Mouse (Mus musculus) forebrain, embryonic 11.5 days (tissue): Measurements from ENCODE around the gene Sh3bp2. TPM values are rescaled to one million over a fixed set of nuclear protein-coding genes. Genes with fewer than 3 reads are reported as not detected.
A peak's percentile ranks its signal among the peaks of the same experiment; 100 is the strongest.

Experiments used
- ATAC-seq: fragments of 200-750 bp; cut with Nextera tagmentation; replicated peaks from 2 replicates; pipeline ENCODE4 v1.8.0; 2017; ENCODE audit warnings: moderate TSS enrichment; ENCODE audit not compliant: low FRiP score
- DNase-seq: peaks from one replicate; pipeline ENCODE4 v3.0.0-alpha.2; 2017; ENCODE audit warnings: low spot score
- H3K27ac ChIP-seq: fragments of 300-500 bp; sonication (generic); 2 replicates; pipeline ENCODE4 v1.5.1; 2014; ENCODE audit warnings: low read depth, low read length
- H3K27me3 ChIP-seq: fragments of 300-500 bp; sonication (generic); 2 replicates; pipeline ENCODE4 v1.6.1; 2014; ENCODE audit warnings: mild to moderate bottlenecking, low read length, mixed read lengths; ENCODE audit not compliant: control insufficient read depth, insufficient read depth
- H3K36me3 ChIP-seq: fragments of 300-500 bp; sonication (generic); 2 replicates; pipeline ENCODE4 v1.6.1; 2014; ENCODE audit warnings: mild to moderate bottlenecking, low read length, moderate library complexity, mixed read lengths; ENCODE audit not compliant: control insufficient read depth, insufficient read depth
- H3K4me1 ChIP-seq: fragments of 300-500 bp; sonication (generic); replicated peaks from 2 replicates; pipeline ENCODE4 v1.6.1; 2014; ENCODE audit warnings: low read length, mixed read lengths; ENCODE audit not compliant: control insufficient read depth, insufficient read depth
- H3K4me2 ChIP-seq: fragments of 300-500 bp; sonication (generic); 2 replicates; pipeline ENCODE4 v1.6.1; 2014; ENCODE audit warnings: low read depth, mild to moderate bottlenecking, low read length, moderate library complexity, mixed read lengths; ENCODE audit not compliant: severe bottlenecking
- H3K4me3 ChIP-seq: fragments of 300-500 bp; sonication (generic); 2 replicates; pipeline ENCODE4 v1.5.1; 2014; ENCODE audit warnings: low read depth, low read length
- H3K9ac ChIP-seq: fragments of 300-500 bp; sonication (generic); 2 replicates; pipeline ENCODE4 v1.6.1; 2014; ENCODE audit warnings: low read length
- H3K9me3 ChIP-seq: fragments of 300-500 bp; sonication (generic); 2 replicates; pipeline ENCODE4 v1.6.1; 2016; ENCODE audit warnings: low read length, mixed read lengths; ENCODE audit not compliant: control insufficient read depth
- WGBS: fragments of 180-500 bp; shearing (Covaris S2); extraction: QIAGEN DNeasy Blood & Tissue Kit; methylation state at CpG from one replicate; pipeline ENCODE4 v1.1.7; 2014; 5-methylcytosine and 5-hydroxymethylcytosine counted together
- polyA plus RNA-seq: library from polyadenylated mRNA; unstranded; fragments of >200 nt; fragmentation: Nextera tagmentation; extraction: Ambion mirVana; gene quantifications from 2 replicates; pipeline ENCODE4 v1.2.1, GENCODE M21; 2014

The Sh3bp2 gene
- polyA plus RNA-seq, 1 experiment from 2014 or later = 10.7 TPM

GRCm38 (mm10) chr5:34520458-34521209, 5.0 kb upstream of the Sh3bp2 start:
- no peak for ATAC-seq
- no peak overlapping the region for H3K27ac ChIP-seq
- no peaks in the 10 kb centered on the region for H3K36me3 ChIP-seq
- WGBS = 82% methylated on average over 11 of the region's 11 CpGs
- H3K4me2 ChIP-seq = no peak overlapping the region
- no peak for DNase-seq
- no peak overlapping the region for H3K4me3 ChIP-seq
- H3K9me3 ChIP-seq = no peaks in the 10 kb centered on the region
- no peaks in the 10 kb centered on the region for H3K4me1 ChIP-seq
- no peak overlapping the region for H3K9ac ChIP-seq
- H3K27me3 ChIP-seq = no peaks in the 10 kb centered on the region

- H3K27ac ChIP-seq = no peak overlapping the region
- H3K27me3 ChIP-seq = no peaks in the 10 kb centered on the region; the same call in 1 of the 2 replicates
- no peak overlapping the region for H3K4me3 ChIP-seq
- H3K4me1 ChIP-seq = peaks cover 4% of the 10 kb centered on the region; the same call in 1 of the 2 replicates
- WGBS = 87% methylated on average over 3 of the region's 3 CpGs
- H3K9me3 ChIP-seq = no peaks in the 10 kb centered on the region
- DNase-seq = no peak
- no peak for ATAC-seq
- H3K4me2 ChIP-seq = no peak overlapping the region
- H3K9ac ChIP-seq = no peak overlapping the region
- H3K36me3 ChIP-seq = no peaks in the 10 kb centered on the region
Observed at GRCm38 (mm10) chr5:34521337-34521736, 4.3 kb upstream of the Sh3bp2 start.

GRCm38 (mm10) chr5:34523958-34524485, 1.6 kb upstream of the Sh3bp2 start:
- ATAC-seq (no peak), DNase-seq (no peak)
- 65% methylated on average over 4 of the region's 4 CpGs for WGBS
- H3K4me1 ChIP-seq = peaks cover 4% of the 10 kb centered on the region; the same call in 1 of the 2 replicates
- H3K4me2 ChIP-seq = no peak overlapping the region
- no peaks in the 10 kb centered on the region; the same call in 1 of the 2 replicates for H3K27me3 ChIP-seq
- no peak overlapping the region for H3K4me3 ChIP-seq
- no peaks in the 10 kb centered on the region for H3K9me3 ChIP-seq
- H3K27ac ChIP-seq = no peak overlapping the region
- no peak overlapping the region for H3K9ac ChIP-seq
- no peaks in the 10 kb centered on the region for H3K36me3 ChIP-seq

DNA sequence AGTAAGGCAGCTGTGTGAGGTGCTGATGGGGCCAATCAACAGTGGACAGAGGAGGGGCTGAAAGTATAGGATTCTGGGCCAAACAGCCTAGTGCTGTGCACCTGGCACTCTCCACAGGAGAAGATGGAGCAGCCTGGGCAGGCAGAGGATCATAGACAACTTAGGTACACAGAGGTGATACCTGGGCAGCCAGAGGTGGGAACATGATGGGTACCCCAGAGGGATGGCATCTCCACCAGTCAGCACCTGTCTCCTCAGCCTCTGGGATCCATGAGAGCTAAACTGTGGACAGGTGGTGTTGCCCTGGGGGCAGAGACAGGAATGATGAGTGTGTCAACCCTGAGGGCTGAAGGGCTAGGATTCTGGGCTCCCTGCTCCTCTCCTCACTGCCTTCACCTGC, 1.1 kb upstream of the Sh3bp2 start:
- no peak overlapping the region for H3K4me2 ChIP-seq
- DNase-seq = no peak
- peaks cover 4% of the 10 kb centered on the region; the same call in 1 of the 2 replicates for H3K4me1 ChIP-seq
- no peak overlapping the region for H3K27ac ChIP-seq
- H3K9me3 ChIP-seq = no peaks in the 10 kb centered on the region
- H3K9ac ChIP-seq = no peak overlapping the region
- H3K4me3 ChIP-seq = no peak overlapping the region
- no peaks in the 10 kb centered on the region for H3K36me3 ChIP-seq
- H3K27me3 ChIP-seq = no peaks in the 10 kb centered on the region; the same call in 1 of the 2 replicates
- ATAC-seq = no peak

GRCm38 (mm10) chr5:34526477-34526775, 788 bp downstream of the Sh3bp2 start:
- Histone ChIP-seq H3K36me3 (no peaks in the 10 kb centered on the region), H3K9ac (0 out of 2 replicates have a peak overlapping the region, but pooled peaks have one; percentile 57), H3K9me3 (no peaks in the 10 kb centered on the region), H3K4me3 (peak overlapping the region; percentile 43; the same call in 1 of the 2 replicates), H3K27me3 (no peaks in the 10 kb centered on the region; the same call in 1 of the 2 replicates), H3K4me2 (peak overlapping the region; percentile 68; the same call in 1 of the 2 replicates), H3K4me1 (peaks cover 4% of the 10 kb centered on the region; the same call in 1 of the 2 replicates), H3K27ac (no peak overlapping the region)
- ATAC-seq (no peak), DNase-seq (no peak)
- WGBS = 24% methylated on average over 5 of the region's 5 CpGs

GRCm38 (mm10) chr5:34527352-34527751, 1.7 kb downstream of the Sh3bp2 start:
- 79% methylated on average over 2 of the region's 2 CpGs for WGBS
- H3K9me3 ChIP-seq = no peaks in the 10 kb centered on the region
- peaks cover 4% of the 10 kb centered on the region; the same call in 1 of the 2 replicates for H3K4me1 ChIP-seq

DNA sequence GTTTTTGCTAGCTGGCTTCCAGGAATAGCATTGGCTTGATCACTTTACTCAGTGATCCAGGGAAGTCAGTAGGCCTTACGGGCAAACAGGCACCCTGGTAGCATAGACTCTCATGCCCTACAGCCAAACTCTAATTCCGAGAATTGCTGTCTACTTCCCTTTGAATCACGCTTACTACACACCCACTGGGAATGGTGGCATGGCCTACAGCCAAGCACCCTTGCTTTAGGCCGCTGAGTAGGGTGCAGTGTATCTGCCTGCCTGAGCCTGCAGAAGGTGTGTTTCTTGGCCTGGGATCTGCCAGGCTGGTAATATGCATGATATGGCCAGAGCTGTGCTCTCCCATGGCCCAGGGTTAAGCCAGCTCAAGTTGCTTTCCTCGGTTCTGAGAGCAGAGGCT, 3.1 kb downstream of the Sh3bp2 start:
- 87% methylated on average over 5 of the region's 5 CpGs for WGBS
- no peak overlapping the region for H3K4me3 ChIP-seq
- no peaks in the 10 kb centered on the region for H3K9me3 ChIP-seq
- no peaks in the 10 kb centered on the region for H3K36me3 ChIP-seq
- peaks cover 4% of the 10 kb centered on the region; the same call in 1 of the 2 replicates for H3K4me1 ChIP-seq
- H3K9ac ChIP-seq = no peak overlapping the region
- no peak overlapping the region for H3K27ac ChIP-seq
- ATAC-seq (no peak), DNase-seq (no peak)
- no peak overlapping the region for H3K4me2 ChIP-seq
- no peaks in the 10 kb centered on the region; the same call in 1 of the 2 replicates for H3K27me3 ChIP-seq

More at GRCm38 (mm10) chr5:34527352-34527751, 1.7 kb downstream of the Sh3bp2 start:
- no peak overlapping the region for H3K4me3 ChIP-seq
- no peak for DNase-seq
- ATAC-seq = no peak
- H3K27me3 ChIP-seq = no peaks in the 10 kb centered on the region; the same call in 1 of the 2 replicates
- no peak overlapping the region for H3K4me2 ChIP-seq
- no peak overlapping the region for H3K9ac ChIP-seq
- H3K27ac ChIP-seq = no peak overlapping the region
- no peaks in the 10 kb centered on the region for H3K36me3 ChIP-seq

- no peak overlapping the region for H3K4me3 ChIP-seq
- no peak for ATAC-seq
Observed at GRCm38 (mm10) chr5:34530116-34530515, 4.5 kb downstream of the Sh3bp2 start.

More at GRCm38 (mm10) chr5:34530116-34530515, 4.5 kb downstream of the Sh3bp2 start:
- Histone ChIP-seq H3K27ac (no peak overlapping the region), H3K4me2 (no peak overlapping the region), H3K27me3 (no peaks in the 10 kb centered on the region; the same call in 1 of the 2 replicates), H3K36me3 (no peaks in the 10 kb centered on the region), H3K9me3 (no peaks in the 10 kb centered on the region), H3K4me1 (peaks cover 4% of the 10 kb centered on the region; the same call in 1 of the 2 replicates), H3K9ac (no peak overlapping the region)
- 81% methylated on average over 5 of the region's 5 CpGs for WGBS
- no peak for DNase-seq
